Mouse (Mus musculus): Measurements from ENCODE around the gene 4930407I10Rik. TPM values are rescaled to one million over a fixed set of nuclear protein-coding genes. Genes with fewer than 3 reads are reported as not detected.

The 4930407I10Rik gene
- total and polyA plus RNA-seq, 2 experiments from 2014 or later, result not detected

DNA sequence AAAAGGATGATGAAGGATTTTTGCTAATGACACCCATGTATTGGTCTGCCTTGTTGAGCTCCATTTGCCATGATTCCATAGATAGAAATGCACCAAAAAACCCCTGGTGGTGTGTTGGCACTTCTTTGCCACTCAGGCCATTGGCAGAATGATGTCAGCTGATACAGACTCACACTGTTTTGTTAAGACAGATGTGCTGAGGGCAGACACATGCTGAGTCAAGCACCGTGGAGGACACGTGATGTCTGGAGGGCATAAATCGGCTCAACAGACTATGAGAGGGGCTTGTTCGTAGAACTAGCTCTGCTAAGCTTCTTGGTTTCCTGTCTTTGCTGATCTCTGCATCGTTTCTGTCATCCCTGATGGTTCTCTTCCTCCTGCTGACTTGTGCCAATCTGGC lies 6.4 kb upstream of the 4930407I10Rik start:
- H3K4me3 ChIP-seq (ENCODE audit: low read depth, low read length), result no peak overlapping the region
- H3K9ac ChIP-seq, result no peak overlapping the region
- H3K36me3 ChIP-seq (ENCODE audit: insufficient read depth), result no peaks in the 10 kb centered on the region
- no peaks in the 10 kb centered on the region for H3K4me1 ChIP-seq (ENCODE audit: insufficient read depth)
- no peaks in the 10 kb centered on the region for H3K27me3 ChIP-seq (ENCODE audit: insufficient read depth, low read length)
- no peaks in the 10 kb centered on the region for H3K9me3 ChIP-seq (ENCODE audit: low read length)
- 74% methylated on average over 5 of the region's 5 CpGs for WGBS
- no peak overlapping the region for H3K4me2 ChIP-seq (ENCODE audit: low read depth)
- H3K27ac ChIP-seq (ENCODE audit: low read depth, low read length), result no peak overlapping the region
- no peak for TF ChIP-seq CTCF (IDR thresholded peaks at IDR 0.05; ENCODE audit: low read depth)
- no peak for DNase-seq
- ATAC-seq, result no peak

- Histone ChIP-seq H3K36me3 (ENCODE audit: insufficient read depth) (no peaks in the 10 kb centered on the region), H3K4me3 (ENCODE audit: low read depth, low read length) (no peak overlapping the region), H3K27me3 (ENCODE audit: insufficient read depth, low read length) (peaks cover 8% of the 10 kb centered on the region), H3K4me2 (ENCODE audit: low read depth) (no peak overlapping the region), H3K4me1 (ENCODE audit: insufficient read depth) (no peaks in the 10 kb centered on the region), H3K9ac (no peak overlapping the region), H3K27ac (ENCODE audit: low read depth, low read length) (no peak overlapping the region), H3K9me3 (ENCODE audit: low read length) (no peaks in the 10 kb centered on the region)
- DNase-seq (no peak), ATAC-seq (no peak)
- WGBS, result 71% methylated on average over 14 of the region's 14 CpGs
- TF ChIP-seq CTCF (IDR thresholded peaks at IDR 0.05; ENCODE audit: low read depth), result no peak
Measured at GRCm38 (mm10) chr15:82063909-82064308, 5.0 kb downstream of the 4930407I10Rik start.

GRCm38 (mm10) chr15:82065511-82065910 lies 6.6 kb downstream of the 4930407I10Rik start:
- H3K36me3 ChIP-seq (ENCODE audit: insufficient read depth), result no peaks in the 10 kb centered on the region
- H3K4me1 ChIP-seq (ENCODE audit: insufficient read depth), result no peaks in the 10 kb centered on the region
- H3K27me3 ChIP-seq (ENCODE audit: insufficient read depth, low read length), result peaks cover 18% of the 10 kb centered on the region
- H3K9me3 ChIP-seq (ENCODE audit: low read length), result no peaks in the 10 kb centered on the region
- peak; percentile 85 for DNase-seq
- ATAC-seq, result peak; percentile 58
- WGBS, result 16% methylated on average over 7 of the region's 7 CpGs
- no peak overlapping the region for H3K4me3 ChIP-seq (ENCODE audit: low read depth, low read length)
- peak; percentile 86 for TF ChIP-seq CTCF (IDR thresholded peaks at IDR 0.05; ENCODE audit: low read depth)
- H3K27ac ChIP-seq (ENCODE audit: low read depth, low read length), result no peak overlapping the region
- no peak overlapping the region for H3K4me2 ChIP-seq (ENCODE audit: low read depth)
- H3K9ac ChIP-seq, result no peak overlapping the region

GRCm38 (mm10) chr15:82069898-82070297 lies 10.9 kb downstream of the 4930407I10Rik start, which contains the start of gene Mei1:
Mei1 (plus strand) TSS chr15:82069996.
- H3K4me2 ChIP-seq (ENCODE audit: low read depth), result peak within 1 kb of the TSS; percentile 40; the same call in 1 of the 2 replicates
- no peak within 1 kb of the TSS for H3K9ac ChIP-seq
- TF ChIP-seq CTCF (IDR thresholded peaks at IDR 0.05; ENCODE audit: low read depth), result no peak
- peaks cover 21% of the 10 kb centered on the region for H3K27me3 ChIP-seq (ENCODE audit: insufficient read depth, low read length)
- no peaks in the 10 kb centered on the region for H3K4me1 ChIP-seq (ENCODE audit: insufficient read depth)
- 25% methylated on average over 40 of the region's 40 CpGs for WGBS
- no peaks in the 10 kb centered on the region for H3K36me3 ChIP-seq (ENCODE audit: insufficient read depth)
- DNase-seq (peak; percentile 45), ATAC-seq (no peak)
- peak within 1 kb of the TSS; percentile 20 for H3K4me3 ChIP-seq (ENCODE audit: low read depth, low read length)
- H3K9me3 ChIP-seq (ENCODE audit: low read length), result no peaks in the 10 kb centered on the region
- no peak within 1 kb of the TSS for H3K27ac ChIP-seq (ENCODE audit: low read depth, low read length)

DNA sequence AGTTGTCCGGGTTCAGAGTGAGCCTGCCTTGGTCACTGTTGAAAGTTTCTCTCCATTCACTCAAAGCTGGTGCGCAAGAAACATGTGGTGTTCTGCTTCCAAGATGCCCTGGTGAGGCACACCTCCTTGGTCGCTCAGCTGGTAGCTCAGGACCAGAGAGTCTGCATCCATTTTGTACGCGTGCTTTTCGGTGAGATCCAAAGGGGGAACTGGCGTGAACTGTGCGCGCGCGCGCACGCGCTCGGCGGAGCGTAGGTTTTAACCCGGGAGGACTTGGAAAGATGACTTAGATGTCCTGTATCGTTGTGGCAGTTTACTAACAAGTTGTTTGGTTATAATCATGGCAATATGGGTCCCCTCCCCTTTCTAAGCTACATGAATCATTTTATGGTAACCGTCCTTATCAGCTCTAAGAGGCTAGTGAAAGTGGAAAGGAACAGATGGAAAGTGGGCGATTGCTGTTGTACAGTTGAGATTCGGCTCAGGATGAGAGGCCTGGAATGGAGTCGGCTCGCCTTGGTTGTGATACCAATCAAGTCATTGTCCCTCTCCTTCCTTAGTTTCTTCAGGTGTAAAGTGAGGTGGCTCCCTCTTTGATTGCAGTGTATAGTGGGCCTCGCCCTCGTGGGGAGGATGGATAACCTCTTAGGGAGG lies 13.0 kb downstream of the 4930407I10Rik start:
- Histone ChIP-seq H3K4me1 (ENCODE audit: insufficient read depth) (no peaks in the 10 kb centered on the region), H3K36me3 (ENCODE audit: insufficient read depth) (no peaks in the 10 kb centered on the region), H3K9me3 (ENCODE audit: low read length) (no peaks in the 10 kb centered on the region), H3K4me3 (ENCODE audit: low read depth, low read length) (no peak overlapping the region), H3K4me2 (ENCODE audit: low read depth) (no peak overlapping the region), H3K9ac (no peak overlapping the region), H3K27ac (ENCODE audit: low read depth, low read length) (no peak overlapping the region), H3K27me3 (ENCODE audit: insufficient read depth, low read length) (peaks cover 21% of the 10 kb centered on the region)
- DNase-seq, result no peak
- WGBS, result 93% methylated on average over 26 of the region's 26 CpGs
- ATAC-seq, result no peak
- no peak for TF ChIP-seq CTCF (IDR thresholded peaks at IDR 0.05; ENCODE audit: low read depth)

- Histone ChIP-seq H3K9ac (no peak overlapping the region), H3K4me1 (ENCODE audit: insufficient read depth) (no peaks in the 10 kb centered on the region), H3K4me2 (ENCODE audit: low read depth) (no peak overlapping the region), H3K27me3 (ENCODE audit: insufficient read depth, low read length) (peaks cover 17% of the 10 kb centered on the region), H3K27ac (ENCODE audit: low read depth, low read length) (no peak overlapping the region), H3K9me3 (ENCODE audit: low read length) (no peaks in the 10 kb centered on the region), H3K36me3 (ENCODE audit: insufficient read depth) (no peaks in the 10 kb centered on the region), H3K4me3 (ENCODE audit: low read depth, low read length) (no peak overlapping the region)
- WGBS, result 86% methylated on average over 7 of the region's 7 CpGs
- no peak for ATAC-seq
- no peak for DNase-seq
- TF ChIP-seq CTCF (IDR thresholded peaks at IDR 0.05; ENCODE audit: low read depth), result no peak
Measured at GRCm38 (mm10) chr15:82073490-82073889, 14.5 kb downstream of the 4930407I10Rik start.

- Histone ChIP-seq H3K4me1 (ENCODE audit: insufficient read depth) (no peaks in the 10 kb centered on the region), H3K9ac (no peak overlapping the region), H3K36me3 (ENCODE audit: insufficient read depth) (no peaks in the 10 kb centered on the region), H3K9me3 (ENCODE audit: low read length) (no peaks in the 10 kb centered on the region), H3K4me3 (ENCODE audit: low read depth, low read length) (no peak overlapping the region), H3K27me3 (ENCODE audit: insufficient read depth, low read length) (no peaks in the 10 kb centered on the region), H3K27ac (ENCODE audit: low read depth, low read length) (no peak overlapping the region), H3K4me2 (ENCODE audit: low read depth) (no peak overlapping the region)
- ATAC-seq (no peak), DNase-seq (no peak)
- WGBS, result 64% methylated on average over 10 of the region's 10 CpGs
- no peak for TF ChIP-seq CTCF (IDR thresholded peaks at IDR 0.05; ENCODE audit: low read depth)
Measured at GRCm38 (mm10) chr15:82079883-82080282, 20.9 kb downstream of the 4930407I10Rik start.
